Mouse (Mus musculus): ENCODE measurements around the gene Ywhah. TPM values are rescaled to one million over a fixed set of nuclear protein-coding genes. Genes with fewer than 3 reads are reported as not detected.

Gene Ywhah
- polyA plus RNA-seq, 1 experiment from 2014 or later: 418 TPM

DNA sequence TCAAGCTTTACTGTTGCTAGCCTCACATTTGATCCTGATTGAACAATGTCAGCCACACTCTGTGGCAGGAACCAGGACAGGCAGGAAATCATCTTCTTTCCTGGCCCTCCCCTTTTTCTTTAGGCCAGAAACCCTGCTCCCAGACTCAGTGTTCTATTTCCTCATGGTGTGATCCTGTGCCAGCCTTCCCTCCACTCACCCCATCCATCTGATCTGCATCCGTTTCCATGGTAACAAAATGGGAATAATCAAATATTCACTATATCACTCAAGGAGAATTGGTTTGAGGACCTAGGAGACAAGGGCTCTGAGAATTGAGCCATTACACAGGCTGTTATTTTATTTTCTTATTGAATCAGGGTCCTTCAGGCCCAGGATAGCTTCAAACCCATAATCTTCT, 22.1 kb upstream of the Ywhah start:
- 83% methylated on average over 1 of the region's 1 CpGs for whole genome bisulfite sequencing
- no peak overlapping the region for H3K9ac ChIP-seq (ENCODE audit: low read length)
- ATAC-seq (ENCODE audit: insufficient read depth, low FRiP score): no peak

DNA sequence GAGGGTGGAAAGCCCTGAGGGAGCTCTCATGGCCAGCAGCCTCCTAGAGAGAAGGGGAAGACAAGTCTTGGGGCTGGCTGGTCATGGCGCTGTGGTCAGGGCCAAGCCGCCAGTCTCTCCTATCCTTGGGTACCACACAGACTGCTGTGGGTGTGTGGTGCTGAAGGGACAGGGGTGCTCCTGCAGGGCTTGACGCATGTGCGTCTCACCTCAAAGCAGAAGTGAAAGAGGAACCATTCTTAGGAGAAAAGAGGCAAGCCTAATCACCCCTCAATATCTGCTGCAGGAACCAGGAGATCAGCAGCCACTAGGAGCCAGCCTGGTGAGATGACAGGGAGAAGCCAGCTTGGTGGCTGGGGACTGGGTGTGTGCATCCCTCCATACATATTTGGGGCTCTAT, 20.9 kb upstream of the Ywhah start:
- no peak overlapping the region for H3K27ac ChIP-seq (ENCODE audit: low read length)
- no peaks in the 10 kb centered on the region for H3K27me3 ChIP-seq (ENCODE audit: control insufficient read depth, insufficient read depth, low read length)
- H3K4me2 ChIP-seq (ENCODE audit: low read depth, low read length): no peak overlapping the region
- WGBS: 39% methylated on average over 4 of the region's 4 CpGs
- no peak overlapping the region for H3K4me3 ChIP-seq (replicated peaks; ENCODE audit: low read length)
- no peaks in the 10 kb centered on the region for H3K9me3 ChIP-seq (replicated peaks; ENCODE audit: control insufficient read depth, low read length)
- H3K36me3 ChIP-seq (ENCODE audit: control insufficient read depth, insufficient read depth, low read length): no peaks in the 10 kb centered on the region
- no peak overlapping the region for H3K9ac ChIP-seq (ENCODE audit: low read length)
- ATAC-seq (ENCODE audit: insufficient read depth, low FRiP score): no peak
- H3K4me1 ChIP-seq (ENCODE audit: control insufficient read depth, insufficient read depth, low read length): no peaks in the 10 kb centered on the region

More for the DNA sequence above, 22.1 kb upstream of the Ywhah start:
- H3K4me1 ChIP-seq (ENCODE audit: control insufficient read depth, insufficient read depth, low read length): no peaks in the 10 kb centered on the region; the same call in 1 of the 2 replicates
- H3K27ac ChIP-seq (ENCODE audit: low read length): no peak overlapping the region
- H3K27me3 ChIP-seq (ENCODE audit: control insufficient read depth, insufficient read depth, low read length): no peaks in the 10 kb centered on the region
- no peak overlapping the region for H3K4me3 ChIP-seq (replicated peaks; ENCODE audit: low read length)
- no peaks in the 10 kb centered on the region for H3K9me3 ChIP-seq (replicated peaks; ENCODE audit: control insufficient read depth, low read length)
- H3K4me2 ChIP-seq (ENCODE audit: low read depth, low read length): no peak overlapping the region
- H3K36me3 ChIP-seq (ENCODE audit: control insufficient read depth, insufficient read depth, low read length): no peaks in the 10 kb centered on the region

DNA sequence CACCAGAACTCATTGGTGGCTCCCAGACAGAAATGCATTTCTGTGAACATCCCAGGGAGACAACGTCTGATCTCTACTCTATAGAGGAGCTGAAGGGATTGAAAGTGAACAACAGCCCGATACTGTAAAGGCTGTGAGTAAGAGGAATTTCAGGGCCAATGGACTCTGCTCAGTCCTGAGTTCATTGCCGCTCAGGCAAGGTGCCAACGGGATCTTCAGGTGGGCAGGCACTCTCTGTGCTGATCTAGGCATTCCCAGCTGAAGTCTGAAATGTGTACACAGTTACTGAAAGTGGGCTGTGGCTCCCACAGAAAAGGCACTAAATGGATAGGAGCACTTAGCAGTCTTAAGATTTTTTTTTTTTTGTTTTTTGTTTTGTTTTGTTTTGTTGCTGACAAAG, 19.8 kb upstream of the Ywhah start:
- H3K27me3 ChIP-seq (ENCODE audit: control insufficient read depth, insufficient read depth, low read length): no peaks in the 10 kb centered on the region
- H3K4me3 ChIP-seq (replicated peaks; ENCODE audit: low read length): no peak overlapping the region
- H3K36me3 ChIP-seq (ENCODE audit: control insufficient read depth, insufficient read depth, low read length): no peaks in the 10 kb centered on the region
- H3K4me2 ChIP-seq (ENCODE audit: low read depth, low read length): no peak overlapping the region
- no peak for ATAC-seq (ENCODE audit: insufficient read depth, low FRiP score)
- WGBS: 73% methylated on average over 4 of the region's 4 CpGs
- no peak overlapping the region for H3K9ac ChIP-seq (ENCODE audit: low read length)
- H3K27ac ChIP-seq (ENCODE audit: low read length): no peak overlapping the region
- no peaks in the 10 kb centered on the region for H3K9me3 ChIP-seq (replicated peaks; ENCODE audit: control insufficient read depth, low read length)
- no peaks in the 10 kb centered on the region for H3K4me1 ChIP-seq (ENCODE audit: control insufficient read depth, insufficient read depth, low read length)

DNA sequence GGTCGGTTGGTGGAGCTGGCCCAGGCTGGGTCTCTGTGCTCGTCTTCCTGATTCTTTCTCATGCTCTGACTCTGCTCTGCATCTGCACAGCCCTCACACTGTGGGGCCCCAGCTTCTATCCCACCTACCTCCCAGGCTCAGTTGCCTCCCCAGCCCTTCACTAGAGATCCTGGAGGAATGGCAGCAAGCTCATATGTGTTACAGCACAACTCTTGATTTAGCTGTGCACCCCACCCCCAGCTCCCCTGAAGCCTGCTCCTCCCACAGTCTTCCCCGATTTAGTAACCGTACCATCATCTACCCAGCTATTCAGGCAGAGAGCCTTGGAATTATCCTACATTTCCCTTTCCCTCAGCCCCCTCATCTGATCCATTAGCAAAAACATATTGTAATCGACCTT, 17.5 kb upstream of the Ywhah start:
- no peaks in the 10 kb centered on the region for H3K4me1 ChIP-seq (ENCODE audit: control insufficient read depth, insufficient read depth, low read length)
- no peaks in the 10 kb centered on the region for H3K36me3 ChIP-seq (ENCODE audit: control insufficient read depth, insufficient read depth, low read length)
- 77% methylated on average over 5 of the region's 5 CpGs for WGBS
- H3K9ac ChIP-seq (ENCODE audit: low read length): no peak overlapping the region
- no peaks in the 10 kb centered on the region for H3K27me3 ChIP-seq (ENCODE audit: control insufficient read depth, insufficient read depth, low read length)
- H3K27ac ChIP-seq (ENCODE audit: low read length): no peak overlapping the region
- H3K4me2 ChIP-seq (ENCODE audit: low read depth, low read length): no peak overlapping the region
- no peak for ATAC-seq (ENCODE audit: insufficient read depth, low FRiP score)
- H3K4me3 ChIP-seq (replicated peaks; ENCODE audit: low read length): no peak overlapping the region
- H3K9me3 ChIP-seq (replicated peaks; ENCODE audit: control insufficient read depth, low read length): no peaks in the 10 kb centered on the region

DNA sequence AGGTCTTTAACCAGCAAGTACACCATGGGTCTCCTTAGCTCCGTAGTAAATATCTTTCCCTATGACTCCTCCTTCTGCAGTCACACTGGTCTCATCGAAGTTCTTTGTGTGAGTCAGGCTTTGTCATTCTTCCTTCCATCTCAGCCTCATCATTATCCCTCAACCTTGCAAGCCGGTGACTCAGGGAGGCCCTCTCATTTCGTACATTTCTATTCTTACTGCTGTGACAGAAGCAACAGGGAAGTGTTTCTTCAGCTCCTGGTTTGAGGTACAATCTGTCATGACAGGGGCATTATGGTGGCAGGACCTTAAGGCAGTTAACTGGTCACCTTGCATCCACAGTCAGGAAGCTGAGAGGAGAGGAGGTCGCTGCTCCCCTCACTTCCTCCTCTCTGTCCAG, 15.8 kb upstream of the Ywhah start:
- no peak for ATAC-seq (ENCODE audit: insufficient read depth, low FRiP score)
- Histone ChIP-seq H3K27me3 (ENCODE audit: control insufficient read depth, insufficient read depth, low read length) (no peaks in the 10 kb centered on the region), H3K4me3 (replicated peaks; ENCODE audit: low read length) (no peak overlapping the region), H3K9me3 (replicated peaks; ENCODE audit: control insufficient read depth, low read length) (no peaks in the 10 kb centered on the region), H3K27ac (ENCODE audit: low read length) (no peak overlapping the region), H3K4me2 (ENCODE audit: low read depth, low read length) (no peak overlapping the region), H3K36me3 (ENCODE audit: control insufficient read depth, insufficient read depth, low read length) (no peaks in the 10 kb centered on the region), H3K4me1 (ENCODE audit: control insufficient read depth, insufficient read depth, low read length) (no peaks in the 10 kb centered on the region), H3K9ac (ENCODE audit: low read length) (no peak overlapping the region)
- WGBS: 82% methylated on average over 5 of the region's 5 CpGs

DNA sequence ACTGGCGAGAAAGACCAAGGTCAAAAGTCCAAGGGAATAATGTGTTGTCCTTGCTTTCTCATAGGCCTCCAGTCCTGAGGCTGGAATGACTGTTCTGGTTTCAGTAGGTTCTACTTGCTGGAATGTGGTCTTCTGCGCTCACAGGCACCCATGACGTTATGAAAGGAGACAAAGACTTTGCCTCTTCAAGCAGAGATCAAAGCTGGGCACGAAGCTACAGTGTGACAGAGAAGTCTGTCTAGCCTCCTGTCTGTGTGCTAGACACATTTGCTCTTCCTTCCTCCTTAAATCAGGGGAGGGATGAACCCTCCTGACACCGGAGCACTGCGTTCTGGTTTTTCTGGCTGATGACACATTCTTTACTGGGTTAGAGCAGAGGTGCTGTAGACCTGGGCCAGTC, 15.1 kb upstream of the Ywhah start:
- Histone ChIP-seq H3K27me3 (ENCODE audit: control insufficient read depth, insufficient read depth, low read length) (no peaks in the 10 kb centered on the region), H3K4me2 (ENCODE audit: low read depth, low read length) (no peak overlapping the region), H3K9me3 (replicated peaks; ENCODE audit: control insufficient read depth, low read length) (no peaks in the 10 kb centered on the region), H3K36me3 (ENCODE audit: control insufficient read depth, insufficient read depth, low read length) (no peaks in the 10 kb centered on the region), H3K9ac (ENCODE audit: low read length) (no peak overlapping the region), H3K27ac (ENCODE audit: low read length) (no peak overlapping the region), H3K4me3 (replicated peaks; ENCODE audit: low read length) (no peak overlapping the region), H3K4me1 (ENCODE audit: control insufficient read depth, insufficient read depth, low read length) (no peaks in the 10 kb centered on the region)
- WGBS: 66% methylated on average over 6 of the region's 6 CpGs
- ATAC-seq (ENCODE audit: insufficient read depth, low FRiP score): no peak

DNA sequence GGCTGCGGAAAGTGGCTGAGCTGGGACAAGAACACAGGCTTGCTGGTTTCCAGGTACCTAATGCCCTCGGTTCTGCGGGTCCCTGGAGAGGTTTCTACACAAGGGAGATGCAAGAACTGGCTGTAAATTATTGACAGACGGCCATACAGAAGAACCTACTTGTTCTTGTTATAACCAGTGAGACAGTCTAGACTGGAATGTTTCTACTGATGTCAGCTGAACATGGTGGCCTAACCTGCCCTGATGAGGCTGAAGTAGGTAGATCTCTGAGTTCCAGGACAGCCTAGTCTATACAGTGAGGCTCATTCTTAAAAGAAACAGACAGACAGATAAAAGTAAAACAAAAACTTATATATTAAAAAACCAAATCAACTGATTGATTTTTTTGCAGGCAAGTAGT, 14.5 kb upstream of the Ywhah start:
- H3K4me2 ChIP-seq (ENCODE audit: low read depth, low read length): no peak overlapping the region
- H3K36me3 ChIP-seq (ENCODE audit: control insufficient read depth, insufficient read depth, low read length): no peaks in the 10 kb centered on the region
- 64% methylated on average over 4 of the region's 4 CpGs for WGBS
- no peak overlapping the region for H3K27ac ChIP-seq (ENCODE audit: low read length)
- H3K27me3 ChIP-seq (ENCODE audit: control insufficient read depth, insufficient read depth, low read length): no peaks in the 10 kb centered on the region
- no peak overlapping the region for H3K4me3 ChIP-seq (replicated peaks; ENCODE audit: low read length)
- no peaks in the 10 kb centered on the region for H3K9me3 ChIP-seq (replicated peaks; ENCODE audit: control insufficient read depth, low read length)
- no peak overlapping the region for H3K9ac ChIP-seq (ENCODE audit: low read length)
- no peak for ATAC-seq (ENCODE audit: insufficient read depth, low FRiP score)
- H3K4me1 ChIP-seq (ENCODE audit: control insufficient read depth, insufficient read depth, low read length): no peaks in the 10 kb centered on the region

DNA sequence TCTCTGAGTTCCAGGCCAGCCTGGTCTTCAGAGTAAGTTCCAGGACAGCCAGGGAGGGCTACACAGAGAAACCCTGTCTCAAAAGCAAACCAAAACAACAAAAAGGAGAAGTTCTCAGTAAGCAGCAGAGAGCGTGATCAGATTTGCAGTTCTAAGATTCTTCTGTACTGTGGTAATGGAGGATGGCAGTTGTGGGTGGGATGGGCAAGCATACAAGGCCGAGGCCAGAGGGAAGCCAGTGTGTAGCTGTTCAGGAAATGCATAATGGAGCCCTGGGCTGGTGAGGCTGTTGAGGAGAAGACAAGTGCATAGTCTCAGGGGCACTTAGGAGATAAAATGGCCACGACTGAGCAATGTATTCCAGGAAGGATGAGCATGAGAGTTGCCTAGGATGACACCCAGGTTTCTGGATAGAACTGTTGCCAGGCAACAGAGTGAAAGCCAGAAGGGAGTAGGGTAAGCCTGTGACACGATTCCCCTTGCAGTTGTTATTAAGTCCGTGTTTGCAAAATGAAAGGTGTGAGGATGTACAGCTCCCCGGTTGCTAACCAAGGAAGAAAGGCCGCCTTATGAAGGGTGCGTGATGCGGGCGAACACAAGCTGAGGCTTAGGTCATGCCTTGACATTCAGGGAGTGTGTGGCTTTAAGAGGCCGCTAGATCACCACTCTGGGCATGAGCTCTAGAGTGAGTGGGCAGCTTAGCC, 13.0 kb upstream of the Ywhah start:
- no peak for ATAC-seq (ENCODE audit: insufficient read depth, low FRiP score)
- no peaks in the 10 kb centered on the region for H3K27me3 ChIP-seq (ENCODE audit: control insufficient read depth, insufficient read depth, low read length)
- 79% methylated on average over 11 of the region's 11 CpGs for WGBS

DNA sequence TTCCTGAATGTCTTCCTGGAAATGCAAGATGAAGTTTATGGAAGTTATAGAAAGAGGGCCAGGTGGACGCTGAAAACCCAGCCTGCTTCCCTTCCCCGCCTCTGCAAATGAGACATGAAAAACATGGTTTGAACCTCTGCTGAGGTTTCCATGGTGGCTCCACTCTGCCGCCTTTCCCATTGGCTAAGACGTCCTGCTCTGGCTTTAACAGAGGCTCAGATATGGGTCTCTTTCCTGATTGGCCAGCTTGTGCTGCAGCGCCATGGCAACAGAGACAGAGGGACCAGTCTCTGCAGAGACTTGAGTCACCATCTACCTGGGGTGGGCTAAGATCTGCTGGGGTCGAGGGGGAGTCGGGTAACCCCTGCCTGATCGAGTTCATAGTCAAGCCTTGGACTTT, 11.9 kb upstream of the Ywhah start:
- Histone ChIP-seq H3K4me3 (replicated peaks; ENCODE audit: low read length) (no peak overlapping the region), H3K4me1 (ENCODE audit: control insufficient read depth, insufficient read depth, low read length) (peaks cover 9% of the 10 kb centered on the region; the same call in 1 of the 2 replicates), H3K27me3 (ENCODE audit: control insufficient read depth, insufficient read depth, low read length) (no peaks in the 10 kb centered on the region), H3K9me3 (replicated peaks; ENCODE audit: control insufficient read depth, low read length) (no peaks in the 10 kb centered on the region), H3K36me3 (ENCODE audit: control insufficient read depth, insufficient read depth, low read length) (no peaks in the 10 kb centered on the region), H3K27ac (ENCODE audit: low read length) (no peak overlapping the region), H3K9ac (ENCODE audit: low read length) (no peak overlapping the region), H3K4me2 (ENCODE audit: low read depth, low read length) (no peak overlapping the region)
- no peak for ATAC-seq (ENCODE audit: insufficient read depth, low FRiP score)
- 43% methylated on average over 8 of the region's 8 CpGs for WGBS

More for the DNA sequence above, 13.0 kb upstream of the Ywhah start:
- Histone ChIP-seq H3K27ac (ENCODE audit: low read length) (no peak overlapping the region), H3K9me3 (replicated peaks; ENCODE audit: control insufficient read depth, low read length) (no peaks in the 10 kb centered on the region), H3K36me3 (ENCODE audit: control insufficient read depth, insufficient read depth, low read length) (no peaks in the 10 kb centered on the region), H3K4me2 (ENCODE audit: low read depth, low read length) (no peak overlapping the region), H3K4me3 (replicated peaks; ENCODE audit: low read length) (no peak overlapping the region), H3K4me1 (ENCODE audit: control insufficient read depth, insufficient read depth, low read length) (0 out of 2 replicates have a peak, but pooled peaks cover 3% of the 10 kb centered on the region), H3K9ac (ENCODE audit: low read length) (no peak overlapping the region)

All from stomach, embryonic 16.5 days (tissue).